Mouse (Mus musculus) heart, adult 2 months (tissue): ENCODE data around the gene Fgfr2. TPM values are rescaled to one million over a fixed set of nuclear protein-coding genes. Genes with fewer than 3 reads are reported as not detected.

ENCODE experiments used
- DNase-seq, 2 experiments: peaks; one replicate each; pipeline ENCODE4 v3.0.0; 2021
- H3K27ac ChIP-seq: fragments of 200-600 bp; 2 replicates; pipeline ENCODE4 v1.8.1; 2022
- H3K27me3 ChIP-seq: fragments of 200-500 bp; 2 replicates; pipeline ENCODE4 v1.6.1; 2012; ENCODE audit warnings: mild to moderate bottlenecking, low read length, inconsistent platforms, mixed read lengths; ENCODE audit not compliant: control insufficient read depth, insufficient read depth
- H3K36me3 ChIP-seq: fragments of 200-500 bp; 2 replicates; pipeline ENCODE4 v1.6.1; 2012; ENCODE audit warnings: low read length, inconsistent platforms; ENCODE audit not compliant: control insufficient read depth, insufficient read depth
- H3K4me1 ChIP-seq: fragments of 200-500 bp; 2 replicates; pipeline ENCODE4 v1.6.1; 2011; ENCODE audit warnings: low read length; ENCODE audit not compliant: control insufficient read depth, insufficient read depth
- H3K4me3 ChIP-seq: fragments of 200-600 bp; 2 replicates; pipeline ENCODE4 v1.8.1; 2022
- H3K79me2 ChIP-seq: fragments of 200-500 bp; replicated peaks from 2 replicates; pipeline ENCODE4 v1.6.1; 2012; ENCODE audit warnings: mild to moderate bottlenecking, inconsistent platforms, low read length, moderate library complexity, mixed read lengths; ENCODE audit not compliant: control insufficient read depth, insufficient read depth
- H3K9ac ChIP-seq: fragments of 200-500 bp; 2 replicates; pipeline ENCODE4 v1.6.1; 2012; ENCODE audit warnings: low read depth, mild to moderate bottlenecking, control low read depth, inconsistent platforms, low read length, mixed read lengths
- CTCF ChIP-seq: fragments of 200-600 bp; IDR thresholded peaks from 2 replicates; pipeline ENCODE4 v1.8.1; 2022; ENCODE audit warnings: antibody characterized with exemption, mild to moderate bottlenecking, moderate library complexity
- EP300 ChIP-seq: fragments of 200-500 bp; IDR thresholded peaks from 2 replicates; pipeline ENCODE4 v1.6.1; 2011; ENCODE audit warnings: low read depth, low read length, control low read depth; ENCODE audit not compliant: insufficient read depth
- POLR2A ChIP-seq: fragments of 200-500 bp; IDR thresholded peaks from 2 replicates; pipeline ENCODE4 v1.6.1; 2011; ENCODE audit warnings: mild to moderate bottlenecking, low read depth, low read length, control low read depth; ENCODE audit not compliant: insufficient read depth
- WGBS: fragments of 180-500 bp; shearing (Covaris S2); methylation state at CpG from one replicate; pipeline ENCODE4 v1.1.7; 2018; 5-methylcytosine and 5-hydroxymethylcytosine counted together
- intact Hi-C: fragments of 180-260 bp; cut with DNase I; formaldehyde crosslinking; loops from one replicate; pipeline ENCODE4 v1.15.1; 2025
- polyA plus RNA-seq: library from polyadenylated mRNA; depleted of rRNA; stranded (reverse); fragments of >200 nt; gene quantifications from 2 replicates; pipeline ENCODE4 v1.2.3, GENCODE M21; 2012
- total RNA-seq, 2 experiments: library from RNA; stranded (reverse); gene quantifications; 2 replicates each; pipeline ENCODE4 v1.2.3; 2021

Gene Fgfr2
- total and polyA plus RNA-seq, 3 experiments, result 1.1 to 2.0 (median 1.3) TPM

- intact Hi-C loops, result no loop called here
- no peaks in the 10 kb centered on the region for H3K27me3 ChIP-seq
- H3K27ac ChIP-seq, result peak overlapping the region; percentile 46
- DNase-seq, result no peak
- peaks cover 18% of the 10 kb centered on the region; the same call in 1 of the 2 replicates for H3K36me3 ChIP-seq
- TF ChIP-seq CTCF (no peak), EP300 (no peak), POLR2A (no peak)
- H3K4me1 ChIP-seq, result peaks cover 30% of the 10 kb centered on the region
- no peak overlapping the region for H3K4me3 ChIP-seq
- peaks cover 10% of the 10 kb centered on the region for H3K79me2 ChIP-seq
- WGBS, result 60% methylated on average over 3 of the region's 3 CpGs
- no peak overlapping the region for H3K9ac ChIP-seq
Measured at GRCm38 (mm10) chr7:133094161-133094560, 29.0 kb downstream of the Fgfr2 start.

DNA sequence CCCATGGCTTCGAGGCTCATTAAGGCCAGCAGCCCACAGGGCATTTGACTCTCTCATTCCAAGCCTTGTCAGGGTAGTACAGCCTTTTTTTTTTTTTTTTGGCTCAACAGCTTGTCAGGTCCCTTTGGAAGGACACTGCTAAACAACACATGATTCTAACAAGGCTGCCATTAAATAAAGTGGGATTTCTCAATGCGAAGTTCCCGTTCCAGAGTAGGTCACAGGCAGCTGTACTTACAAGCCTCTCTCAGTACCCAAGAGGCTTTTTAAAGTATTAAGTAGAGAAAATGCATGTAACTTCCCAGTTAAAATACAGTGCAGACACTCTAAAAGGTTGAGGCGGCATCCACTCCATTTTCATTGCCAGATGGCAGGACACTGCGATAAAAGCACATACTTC lies 29.4 kb downstream of the Fgfr2 start:
- no peak overlapping the region for H3K9ac ChIP-seq
- H3K27me3 ChIP-seq, result no peaks in the 10 kb centered on the region
- no peak overlapping the region for H3K4me3 ChIP-seq
- intact Hi-C loops, result no loop called here
- peaks cover 10% of the 10 kb centered on the region for H3K79me2 ChIP-seq
- peaks cover 14% of the 10 kb centered on the region; the same call in 1 of the 2 replicates for H3K36me3 ChIP-seq
- TF ChIP-seq EP300, result no peak
- TF ChIP-seq CTCF, result no peak
- no peak for TF ChIP-seq POLR2A
- peak overlapping the region; percentile 46 for H3K27ac ChIP-seq
- DNase-seq, result peak in 1 of 2 experiments; percentile 27
- WGBS, result 56% methylated on average over 5 of the region's 5 CpGs
- peaks cover 28% of the 10 kb centered on the region for H3K4me1 ChIP-seq

- 60% methylated on average over 4 of the region's 4 CpGs for WGBS
- H3K4me1 ChIP-seq, result peaks cover 22% of the 10 kb centered on the region
- intact Hi-C loops, result no loop called here
Measured at GRCm38 (mm10) chr7:133090641-133091040, 32.5 kb downstream of the Fgfr2 start.

GRCm38 (mm10) chr7:133089621-133090260 lies 33.4 kb downstream of the Fgfr2 start:
- no peak for DNase-seq
- intact Hi-C loops, result loop anchor here (5.0 kb wide), 1 partner anchor 33 kb away; the partner anchor contains the start of genes Ctbp2 and Fgfr2
- Histone ChIP-seq H3K4me3 (no peak overlapping the region), H3K4me1 (peaks cover 20% of the 10 kb centered on the region), H3K79me2 (peaks cover 13% of the 10 kb centered on the region), H3K27me3 (no peaks in the 10 kb centered on the region), H3K9ac (0 out of 2 replicates have a peak overlapping the region, but pooled peaks have one; percentile 18), H3K27ac (no peak overlapping the region), H3K36me3 (peaks cover 11% of the 10 kb centered on the region; the same call in 1 of the 2 replicates)
- WGBS, result 52% methylated on average over 11 of the region's 11 CpGs
- TF ChIP-seq POLR2A, result no peak
- TF ChIP-seq CTCF, result no peak
- TF ChIP-seq EP300, result no peak

More at GRCm38 (mm10) chr7:133090641-133091040, 32.5 kb downstream of the Fgfr2 start:
- TF ChIP-seq EP300 (no peak), POLR2A (no peak), CTCF (no peak)
- H3K27ac ChIP-seq, result no peak overlapping the region
- peaks cover 11% of the 10 kb centered on the region; the same call in 1 of the 2 replicates for H3K36me3 ChIP-seq
- H3K9ac ChIP-seq, result no peak overlapping the region
- no peaks in the 10 kb centered on the region for H3K27me3 ChIP-seq
- H3K79me2 ChIP-seq, result peaks cover 13% of the 10 kb centered on the region
- DNase-seq, result no peak
- no peak overlapping the region for H3K4me3 ChIP-seq

DNA sequence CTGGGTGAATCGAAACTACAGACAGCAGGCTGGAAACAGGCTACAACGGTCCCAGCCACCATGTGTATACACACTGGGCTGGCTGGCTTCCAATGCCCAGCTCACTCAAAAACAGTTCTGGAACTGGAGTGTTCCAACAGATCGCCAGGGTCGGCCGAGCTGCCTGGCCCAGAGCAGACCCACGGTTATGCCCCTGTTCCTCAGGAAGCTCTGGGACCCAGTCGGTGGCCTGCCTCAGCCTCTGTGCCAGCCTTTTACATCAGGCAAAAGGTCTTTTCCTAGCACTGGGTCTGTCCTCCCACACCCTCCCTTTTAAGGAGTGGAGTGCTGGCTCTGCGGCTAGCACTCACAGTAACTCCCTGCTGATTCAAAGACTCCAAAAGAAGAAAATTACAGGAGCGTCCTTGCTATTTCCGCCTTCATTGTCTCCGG lies 34.3 kb downstream of the Fgfr2 start:
- Histone ChIP-seq H3K27me3 (no peaks in the 10 kb centered on the region), H3K4me1 (peaks cover 18% of the 10 kb centered on the region), H3K36me3 (peaks cover 8% of the 10 kb centered on the region; the same call in 1 of the 2 replicates), H3K27ac (peak overlapping the region; percentile 73), H3K4me3 (peak overlapping the region; percentile 26), H3K9ac (peak overlapping the region; percentile 55), H3K79me2 (peaks cover 15% of the 10 kb centered on the region)
- TF ChIP-seq EP300 (no peak), POLR2A (no peak), CTCF (no peak)
- intact Hi-C loops, result loop anchor here (5.0 kb wide), 1 partner anchor 33 kb away; the partner anchor contains the start of genes Ctbp2 and Fgfr2
- DNase-seq, result peak; percentile 76 to 77
- WGBS, result 6% methylated on average over 11 of the region's 11 CpGs

- Histone ChIP-seq H3K4me3 (peak overlapping the region; percentile 26), H3K36me3 (peaks cover 8% of the 10 kb centered on the region; the same call in 1 of the 2 replicates), H3K27ac (peak overlapping the region; percentile 73), H3K9ac (no peak overlapping the region; the same call in 1 of the 2 replicates), H3K27me3 (no peaks in the 10 kb centered on the region), H3K4me1 (peaks cover 18% of the 10 kb centered on the region), H3K79me2 (peaks cover 17% of the 10 kb centered on the region)
- 37% methylated on average over 4 of the region's 4 CpGs for WGBS
- DNase-seq, result no peak
- TF ChIP-seq POLR2A (no peak), CTCF (no peak), EP300 (no peak)
- intact Hi-C loops, result loop anchor here (5.0 kb wide), 1 partner anchor 34 kb away; the partner anchor contains the start of genes Ctbp2 and Fgfr2
Measured at GRCm38 (mm10) chr7:133088411-133088810, 34.7 kb downstream of the Fgfr2 start.
